Mouse (Mus musculus) midbrain, embryonic 12.5 days (tissue): Measurements from ENCODE around the gene Pde10a. TPM values are rescaled to one million over a fixed set of nuclear protein-coding genes. Genes with fewer than 3 reads are reported as not detected.

ENCODE experiments used
- ATAC-seq: fragments of 200-750 bp; cut with Nextera tagmentation; 2 replicates; pipeline ENCODE4 v1.8.0; 2017; ENCODE audit warnings: low read depth, moderate TSS enrichment, moderate library complexity; ENCODE audit not compliant: low FRiP score
- H3K27ac ChIP-seq: fragments of 300-500 bp; sonication (generic); replicated peaks from 2 replicates; pipeline ENCODE4 v1.5.1; 2016; ENCODE audit warnings: mild to moderate bottlenecking
- H3K27me3 ChIP-seq: fragments of 300-500 bp; sonication (generic); 2 replicates; pipeline ENCODE4 v1.6.1; 2016; ENCODE audit warnings: mild to moderate bottlenecking
- H3K36me3 ChIP-seq: fragments of 300-500 bp; sonication (generic); 2 replicates; pipeline ENCODE4 v1.6.1; 2016
- H3K4me1 ChIP-seq: fragments of 300-500 bp; sonication (generic); 2 replicates; pipeline ENCODE4 v1.6.1; 2016
- H3K4me2 ChIP-seq: fragments of 300-500 bp; sonication (generic); replicated peaks from 2 replicates; pipeline ENCODE4 v1.6.1; 2016; ENCODE audit warnings: mild to moderate bottlenecking, moderate library complexity
- H3K4me3 ChIP-seq: fragments of 300-500 bp; sonication (generic); 2 replicates; pipeline ENCODE4 v1.5.1; 2016; ENCODE audit warnings: mild to moderate bottlenecking
- H3K9ac ChIP-seq: fragments of 300-500 bp; sonication (generic); replicated peaks from 2 replicates; pipeline ENCODE4 v1.6.1; 2016; ENCODE audit warnings: mild to moderate bottlenecking, moderate library complexity
- H3K9me3 ChIP-seq: fragments of 300-500 bp; sonication (generic); 2 replicates; pipeline ENCODE4 v1.6.1; 2016; ENCODE audit warnings: mild to moderate bottlenecking
- WGBS: fragments of 180-500 bp; shearing (Covaris S2); methylation state at CpG from one replicate; pipeline ENCODE4 v1.1.7; 2016; 5-methylcytosine and 5-hydroxymethylcytosine counted together
- polyA plus RNA-seq: library from polyadenylated mRNA; unstranded; fragments of >200 nt; fragmentation: Nextera tagmentation; extraction: Ambion mirVana; gene quantifications from 2 replicates; pipeline ENCODE4 v1.2.1, GENCODE M21; 2016

Gene Pde10a
- polyA plus RNA-seq, 1 experiment from 2014 or later = 9.9 TPM

GRCm38 (mm10) chr17:8499564-8500117, 25.5 kb upstream of the Pde10a start:
- H3K4me2 ChIP-seq = no peak overlapping the region
- peaks cover 4% of the 10 kb centered on the region; the same call in 1 of the 2 replicates for H3K27me3 ChIP-seq
- no peaks in the 10 kb centered on the region for H3K4me1 ChIP-seq
- no peaks in the 10 kb centered on the region for H3K9me3 ChIP-seq
- no peaks in the 10 kb centered on the region for H3K36me3 ChIP-seq
- H3K27ac ChIP-seq = no peak overlapping the region
- no peak overlapping the region for H3K9ac ChIP-seq
- no peak overlapping the region for H3K4me3 ChIP-seq
- 74% methylated on average over 4 of the region's 4 CpGs for WGBS
- no peak for ATAC-seq

GRCm38 (mm10) chr17:8504381-8504780, 20.8 kb upstream of the Pde10a start:
- Histone ChIP-seq H3K27ac (no peak overlapping the region), H3K9ac (no peak overlapping the region), H3K27me3 (peaks cover 16% of the 10 kb centered on the region), H3K4me2 (no peak overlapping the region), H3K4me3 (no peak overlapping the region), H3K36me3 (no peaks in the 10 kb centered on the region), H3K9me3 (no peaks in the 10 kb centered on the region), H3K4me1 (peaks cover 34% of the 10 kb centered on the region)
- WGBS = 96% methylated on average over 3 of the region's 3 CpGs
- no peak for ATAC-seq

DNA sequence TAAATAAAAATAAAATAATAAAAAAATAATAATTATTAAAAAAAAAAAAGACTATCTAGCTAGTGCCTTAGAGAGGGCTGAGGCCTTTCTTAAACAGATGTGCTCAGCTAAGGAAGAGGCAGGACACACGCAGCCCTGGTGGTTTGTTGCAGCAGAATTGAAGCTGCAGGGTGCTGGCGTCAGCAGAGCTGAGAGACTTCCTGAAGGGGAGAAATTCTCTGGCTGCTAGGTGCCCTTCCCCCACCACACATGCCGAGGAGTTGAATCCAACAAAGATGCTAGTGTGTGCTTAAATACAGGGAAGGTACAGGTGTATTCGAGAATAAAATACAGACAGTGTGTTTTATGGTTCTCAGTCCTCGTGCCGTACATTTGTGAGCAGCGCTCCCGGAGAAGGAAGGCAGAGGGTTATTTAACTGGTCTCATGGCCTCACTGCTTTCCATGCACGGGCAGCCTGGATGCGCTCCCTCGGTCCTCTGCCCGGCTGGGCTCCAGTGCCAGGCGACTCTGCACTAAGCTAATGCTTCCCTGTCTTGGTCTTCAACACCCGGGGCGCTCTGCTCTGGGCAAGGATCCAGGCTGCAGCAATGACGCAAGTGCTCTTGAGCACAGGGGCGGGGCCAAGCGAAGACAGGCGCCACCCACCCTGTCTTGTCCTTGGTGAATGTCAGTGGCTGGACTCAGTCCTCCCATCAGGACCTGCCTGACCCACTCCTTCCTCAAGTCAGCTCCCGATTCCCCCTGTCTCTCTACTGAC, 19.3 kb upstream of the Pde10a start:
- ATAC-seq = peak; percentile 80
- H3K4me1 ChIP-seq = peaks cover 34% of the 10 kb centered on the region
- no peaks in the 10 kb centered on the region for H3K9me3 ChIP-seq
- H3K27me3 ChIP-seq = peaks cover 16% of the 10 kb centered on the region
- whole genome bisulfite sequencing = under 1% methylated on average over 20 of the region's 20 CpGs
- no peaks in the 10 kb centered on the region for H3K36me3 ChIP-seq
- peak overlapping the region; percentile 57 for H3K4me2 ChIP-seq
- H3K9ac ChIP-seq = peak overlapping the region; percentile 50
- H3K27ac ChIP-seq = peak overlapping the region; percentile 39
- H3K4me3 ChIP-seq = peak overlapping the region; percentile 34

- H3K4me1 ChIP-seq = peaks cover 34% of the 10 kb centered on the region
- ATAC-seq = no peak
- 56% methylated on average over 6 of the region's 6 CpGs for WGBS
- H3K9me3 ChIP-seq = no peaks in the 10 kb centered on the region
- no peak overlapping the region for H3K4me3 ChIP-seq
- no peak overlapping the region for H3K4me2 ChIP-seq
- peaks cover 16% of the 10 kb centered on the region for H3K27me3 ChIP-seq
- H3K9ac ChIP-seq = no peak overlapping the region
- H3K27ac ChIP-seq = no peak overlapping the region
- H3K36me3 ChIP-seq = no peaks in the 10 kb centered on the region
These were observed 18.4 kb upstream of the Pde10a start for GRCm38 (mm10) chr17:8506726-8507125.

DNA sequence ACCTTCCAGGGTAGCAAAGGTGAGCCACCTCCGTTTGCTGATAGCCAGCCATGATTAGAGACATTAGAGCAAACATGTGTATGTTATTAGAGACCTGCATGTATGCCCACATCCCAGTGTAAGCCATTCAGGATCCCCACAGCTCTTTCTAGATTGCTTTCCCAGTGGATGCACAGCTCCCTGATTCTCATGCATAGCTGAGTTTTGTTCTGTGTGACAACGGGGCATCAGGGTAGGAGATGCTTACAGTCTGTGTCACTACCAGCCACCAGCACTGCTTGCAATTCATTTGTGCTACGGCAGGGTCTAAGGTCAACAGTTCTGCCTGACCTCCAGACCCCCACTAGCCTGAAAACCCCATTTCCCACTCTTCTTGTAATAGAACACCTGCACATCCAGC, 17.5 kb upstream of the Pde10a start:
- ATAC-seq = no peak; the same call in 1 of the 2 replicates
- Histone ChIP-seq H3K9ac (no peak overlapping the region), H3K4me2 (peak overlapping the region; percentile 52), H3K9me3 (no peaks in the 10 kb centered on the region), H3K36me3 (no peaks in the 10 kb centered on the region), H3K4me3 (no peak overlapping the region), H3K27me3 (peaks cover 16% of the 10 kb centered on the region), H3K27ac (0 out of 2 replicates have a peak overlapping the region, but pooled peaks have one; percentile 46), H3K4me1 (peaks cover 34% of the 10 kb centered on the region)
- 2% methylated on average over 3 of the region's 3 CpGs for WGBS

DNA sequence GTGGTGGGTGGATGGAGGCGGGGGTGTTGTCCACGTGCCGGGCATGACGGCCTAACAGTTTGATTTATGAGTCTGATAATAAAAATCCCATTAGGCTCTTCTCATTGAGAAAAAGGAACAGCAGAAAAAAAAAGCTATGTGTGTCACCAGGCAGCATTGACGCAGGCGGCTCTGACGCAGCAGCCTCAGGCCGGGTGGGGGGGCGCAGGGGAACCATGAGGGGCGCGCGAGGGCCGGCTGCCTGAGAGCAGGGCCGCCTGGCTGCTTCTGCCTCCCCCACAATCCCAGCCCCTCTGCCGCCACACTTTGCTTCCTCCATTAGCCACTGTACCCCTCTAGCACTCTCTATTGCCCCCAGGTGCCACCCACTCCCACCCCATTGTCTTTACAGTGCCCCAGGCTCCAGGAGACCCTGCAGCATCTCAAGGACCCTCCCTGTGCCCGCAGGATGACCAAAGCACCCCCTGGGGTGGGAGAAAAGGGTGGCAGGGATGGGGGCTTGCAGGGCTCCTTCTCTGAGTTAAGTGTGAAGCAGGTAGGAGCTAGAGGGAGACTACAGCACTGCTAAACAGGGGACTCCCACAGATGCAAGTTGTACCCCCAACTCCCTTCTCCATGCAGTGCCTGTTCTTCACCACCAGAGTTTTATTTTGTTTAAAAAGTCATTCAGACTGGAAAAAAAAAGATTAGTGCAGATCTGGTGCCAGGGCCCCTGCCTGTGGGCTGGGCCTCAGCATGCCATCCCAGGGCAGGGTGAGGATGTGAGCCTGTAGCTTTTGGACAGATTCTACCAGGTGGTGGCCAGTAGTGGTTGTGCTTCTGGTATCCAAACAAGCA, 16.6 kb upstream of the Pde10a start:
- Histone ChIP-seq H3K4me3 (peak overlapping the region; percentile 22; the same call in 1 of the 2 replicates), H3K9ac (peak overlapping the region; percentile 21)

GRCm38 (mm10) chr17:8516006-8516405, 9.2 kb upstream of the Pde10a start:
- no peaks in the 10 kb centered on the region for H3K9me3 ChIP-seq
- H3K4me3 ChIP-seq = no peak overlapping the region
- WGBS = 86% methylated on average over 6 of the region's 6 CpGs
- H3K4me2 ChIP-seq = no peak overlapping the region
- no peak overlapping the region for H3K27ac ChIP-seq
- H3K27me3 ChIP-seq = no peaks in the 10 kb centered on the region; the same call in 1 of the 2 replicates
- H3K9ac ChIP-seq = no peak overlapping the region
- ATAC-seq = no peak
- H3K36me3 ChIP-seq = no peaks in the 10 kb centered on the region
- no peaks in the 10 kb centered on the region for H3K4me1 ChIP-seq

More for the DNA sequence above, 16.6 kb upstream of the Pde10a start:
- Histone ChIP-seq H3K27ac (peak overlapping the region; percentile 46; the same call in 1 of the 2 replicates), H3K27me3 (peaks cover 16% of the 10 kb centered on the region), H3K36me3 (no peaks in the 10 kb centered on the region), H3K4me2 (peak overlapping the region; percentile 52), H3K4me1 (peaks cover 34% of the 10 kb centered on the region), H3K9me3 (no peaks in the 10 kb centered on the region)
- WGBS = under 1% methylated on average over 16 of the region's 16 CpGs
- ATAC-seq = peak; percentile 90

- Histone ChIP-seq H3K27ac (0 out of 2 replicates have a peak overlapping the region, but pooled peaks have one; percentile 15), H3K27me3 (peaks cover 60% of the 10 kb centered on the region), H3K4me3 (peak overlapping the region; percentile 51), H3K36me3 (no peaks in the 10 kb centered on the region), H3K4me1 (peaks cover 22% of the 10 kb centered on the region), H3K9ac (peak overlapping the region; percentile 65), H3K4me2 (peak overlapping the region; percentile 84), H3K9me3 (no peaks in the 10 kb centered on the region)
- peak; percentile 28 for ATAC-seq
- WGBS = 11% methylated on average over 3 of the region's 3 CpGs
These were observed 1.2 kb upstream of the Pde10a start for GRCm38 (mm10) chr17:8523986-8524385.

DNA sequence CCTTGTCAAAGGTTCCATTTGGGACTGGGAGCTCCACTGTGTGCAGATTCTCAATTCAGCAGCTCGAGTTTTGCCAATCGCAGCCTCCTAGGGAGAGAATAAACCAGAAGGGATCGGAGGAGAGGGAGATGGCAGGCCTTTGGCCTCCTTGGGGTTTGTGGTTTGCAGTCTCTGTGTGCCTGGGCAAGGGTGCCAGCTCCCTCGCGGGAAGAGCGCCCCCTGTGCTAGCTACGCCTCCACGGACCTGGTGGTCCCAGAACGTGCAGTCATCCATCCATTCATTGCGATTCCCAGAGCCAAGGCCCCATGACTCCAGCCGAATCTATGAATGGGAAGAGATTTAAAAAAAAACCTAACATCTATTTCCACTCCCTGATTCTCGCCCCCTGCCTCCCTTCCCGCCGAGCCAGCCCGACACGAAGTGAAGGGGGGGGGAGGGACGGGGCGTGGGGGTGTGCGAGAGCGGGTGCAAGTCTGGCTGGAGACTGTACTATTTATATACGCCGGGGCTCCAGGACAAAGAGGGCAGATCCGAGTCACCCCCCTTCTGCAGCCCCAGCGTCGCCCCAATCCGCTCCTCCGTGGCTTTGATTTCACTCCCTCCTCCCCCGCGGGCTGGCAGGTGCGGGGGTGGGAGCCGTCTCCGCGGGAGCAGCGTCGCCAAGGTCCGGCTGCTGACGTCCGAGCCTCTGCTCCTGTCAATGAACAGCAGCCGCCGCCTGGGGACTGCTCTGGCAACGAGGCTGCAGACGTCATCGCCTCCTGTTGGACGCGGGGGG, 596 bp upstream of the Pde10a start:
- peak overlapping the region; percentile 51 for H3K4me3 ChIP-seq
- H3K36me3 ChIP-seq = no peaks in the 10 kb centered on the region
- peaks cover 60% of the 10 kb centered on the region for H3K27me3 ChIP-seq
- ATAC-seq = peak; percentile 92
- no peaks in the 10 kb centered on the region for H3K9me3 ChIP-seq
- H3K4me1 ChIP-seq = peaks cover 22% of the 10 kb centered on the region
- H3K4me2 ChIP-seq = peak overlapping the region; percentile 84
- peak overlapping the region; percentile 65 for H3K9ac ChIP-seq
- peak overlapping the region; percentile 15; the same call in 1 of the 2 replicates for H3K27ac ChIP-seq
- under 1% methylated on average over 41 of the region's 45 CpGs for WGBS

- Histone ChIP-seq H3K4me3 (peak overlapping the region; percentile 51), H3K27me3 (peaks cover 60% of the 10 kb centered on the region), H3K9me3 (no peaks in the 10 kb centered on the region), H3K4me2 (peak overlapping the region; percentile 84), H3K27ac (no peak overlapping the region), H3K9ac (no peak overlapping the region), H3K36me3 (no peaks in the 10 kb centered on the region), H3K4me1 (peaks cover 22% of the 10 kb centered on the region)
- no peak for ATAC-seq
- WGBS = 3% methylated on average over 21 of the region's 21 CpGs
These were observed 984 bp downstream of the Pde10a start for GRCm38 (mm10) chr17:8525971-8526740.
